Mouse (Mus musculus): ENCODE measurements at regions not wholly inside any gene's neighbourhood (a gene's known extent, or its start where the extent isn't known, plus 50 kb on each side); places are given as distances from the start of the nearest gene placed in this dataset.

GRCm38 (mm10) chr2:50853538-50854244, 295.2 kb downstream of the Rnd3 start:
- Histone ChIP-seq H3K4me1 (peaks cover 4% of the 10 kb centered on the region; the same call in 1 of the 2 replicates), H3K9ac (no peak overlapping the region), H3K36me3 (replicated peaks) (no peaks in the 10 kb centered on the region), H3K27me3 (no peaks in the 10 kb centered on the region), H3K4me3 (replicated peaks) (no peak overlapping the region), H3K27ac (no peak overlapping the region), H3K9me3 (no peaks in the 10 kb centered on the region), H3K4me2 (no peak overlapping the region)
- no peak for ATAC-seq (ENCODE audit: low FRiP score)
- WGBS, result 83% methylated on average over 8 of the region's 8 CpGs

GRCm38 (mm10) chr2:50852413-50852919, 296.4 kb downstream of the Rnd3 start:
- WGBS, result 80% methylated on average over 2 of the region's 2 CpGs
- Histone ChIP-seq H3K9ac (no peak overlapping the region), H3K27me3 (no peaks in the 10 kb centered on the region), H3K27ac (no peak overlapping the region), H3K4me3 (replicated peaks) (no peak overlapping the region), H3K36me3 (replicated peaks) (no peaks in the 10 kb centered on the region), H3K4me1 (peaks cover 4% of the 10 kb centered on the region; the same call in 1 of the 2 replicates), H3K4me2 (no peak overlapping the region), H3K9me3 (no peaks in the 10 kb centered on the region)
- ATAC-seq (ENCODE audit: low FRiP score), result no peak

DNA sequence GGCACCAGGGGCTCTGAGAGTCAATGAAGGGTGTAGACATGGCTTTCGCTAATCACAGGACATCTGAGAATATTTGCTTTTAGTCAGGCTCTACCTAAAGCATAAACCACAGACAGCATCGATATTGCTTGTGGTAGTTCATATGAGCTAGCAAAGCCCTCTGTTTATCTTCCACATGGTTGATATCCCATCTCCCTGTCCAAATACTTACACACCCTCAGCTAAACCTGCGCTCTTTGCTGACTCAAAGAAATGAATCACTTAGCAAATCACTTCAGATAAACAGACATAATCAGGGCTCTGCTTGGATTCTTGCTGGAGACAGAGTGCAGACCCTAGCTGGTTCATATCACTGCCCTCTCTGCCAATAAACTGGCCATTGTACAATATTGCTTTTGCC, 298.8 kb downstream of the Rnd3 start:
- no peaks in the 10 kb centered on the region for H3K27me3 ChIP-seq
- no peak overlapping the region for H3K27ac ChIP-seq
- no peaks in the 10 kb centered on the region for H3K36me3 ChIP-seq (replicated peaks)
- no peaks in the 10 kb centered on the region for H3K9me3 ChIP-seq
- no peak overlapping the region for H3K4me2 ChIP-seq
- H3K9ac ChIP-seq, result no peak overlapping the region
- no peak overlapping the region for H3K4me3 ChIP-seq (replicated peaks)
- H3K4me1 ChIP-seq, result 0 out of 2 replicates have a peak, but pooled peaks cover under 1% of the 10 kb centered on the region
- ATAC-seq (ENCODE audit: low FRiP score), result no peak
- WGBS, result 96% methylated on average over 3 of the region's 3 CpGs

DNA sequence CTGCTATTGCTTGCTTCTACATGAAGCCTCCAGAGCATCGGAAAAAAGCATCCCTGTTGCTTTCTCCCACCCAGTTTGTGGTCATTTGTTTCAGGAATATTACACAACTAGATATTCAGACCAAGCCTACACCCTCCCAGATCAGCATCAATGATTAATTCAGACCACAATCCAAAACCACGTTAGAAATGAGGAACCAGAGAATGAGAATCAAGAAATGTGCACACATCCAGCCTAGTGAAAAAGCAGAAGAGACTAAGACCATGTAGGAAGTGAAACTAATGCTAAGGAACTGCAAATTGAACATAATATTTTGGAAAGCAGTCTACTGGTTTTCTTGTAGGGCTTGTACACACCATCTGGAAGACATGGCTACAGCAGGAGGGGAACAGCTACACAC, 307.0 kb downstream of the Rnd3 start:
- Histone ChIP-seq H3K9ac (no peak overlapping the region), H3K27me3 (no peaks in the 10 kb centered on the region), H3K4me2 (no peak overlapping the region), H3K9me3 (no peaks in the 10 kb centered on the region), H3K36me3 (replicated peaks) (no peaks in the 10 kb centered on the region), H3K27ac (no peak overlapping the region), H3K4me3 (replicated peaks) (no peak overlapping the region), H3K4me1 (no peaks in the 10 kb centered on the region)
- WGBS, result 88% methylated on average over 2 of the region's 2 CpGs
- ATAC-seq (ENCODE audit: low FRiP score), result no peak

DNA sequence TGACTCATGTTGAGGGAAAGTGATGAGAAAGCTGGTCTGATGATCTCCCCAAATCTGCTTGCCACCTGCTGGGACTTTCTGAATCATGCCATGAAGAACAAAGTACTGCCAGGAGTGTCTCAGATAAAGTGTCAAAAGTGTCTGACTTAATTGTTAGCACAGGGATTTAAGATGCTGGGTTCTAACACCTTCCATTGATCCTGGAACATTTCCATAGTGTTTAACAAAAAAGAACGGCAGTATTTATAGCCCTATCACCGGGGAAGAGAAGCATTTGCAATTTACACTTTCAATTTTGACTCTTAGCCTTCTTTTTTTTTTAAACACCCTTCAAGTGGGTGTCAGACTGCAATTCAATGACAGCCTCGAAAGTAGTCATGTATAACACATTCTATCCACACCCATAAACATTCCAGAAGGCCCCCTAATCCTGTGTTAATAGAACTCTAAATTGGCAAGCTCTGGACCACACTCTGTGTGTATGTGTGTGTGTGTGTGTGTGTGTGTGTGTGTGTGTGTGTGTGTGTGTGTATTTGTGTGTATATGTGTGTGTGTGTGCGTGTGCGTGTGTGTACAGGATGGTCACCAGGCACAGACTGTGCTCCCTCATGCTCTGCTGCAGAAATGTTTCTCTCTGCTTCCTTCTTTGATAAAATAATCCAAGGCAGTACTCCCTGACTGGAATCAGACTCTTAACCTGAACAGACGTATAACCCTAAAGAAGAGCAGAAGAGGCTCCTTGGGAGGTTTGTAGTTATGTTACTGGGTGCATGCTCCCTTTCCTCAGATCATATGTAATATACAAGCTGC, 313.2 kb downstream of the Rnd3 start:
- Histone ChIP-seq H3K27ac (no peak overlapping the region), H3K9me3 (no peaks in the 10 kb centered on the region), H3K36me3 (replicated peaks) (no peaks in the 10 kb centered on the region), H3K4me3 (replicated peaks) (no peak overlapping the region), H3K4me1 (peaks cover 4% of the 10 kb centered on the region), H3K27me3 (no peaks in the 10 kb centered on the region), H3K4me2 (no peak overlapping the region), H3K9ac (no peak overlapping the region)
- WGBS, result 62% methylated on average over 6 of the region's 6 CpGs
- ATAC-seq (ENCODE audit: low FRiP score), result no peak

GRCm38 (mm10) chr2:50833791-50834190, 315.1 kb downstream of the Rnd3 start:
- no peak overlapping the region for H3K4me2 ChIP-seq
- peaks cover 4% of the 10 kb centered on the region for H3K4me1 ChIP-seq
- no peaks in the 10 kb centered on the region for H3K36me3 ChIP-seq (replicated peaks)
- H3K4me3 ChIP-seq (replicated peaks), result no peak overlapping the region
- no peak for ATAC-seq (ENCODE audit: low FRiP score)
- no peaks in the 10 kb centered on the region for H3K27me3 ChIP-seq
- no peaks in the 10 kb centered on the region for H3K9me3 ChIP-seq
- WGBS, result 97% methylated on average over 5 of the region's 5 CpGs
- H3K9ac ChIP-seq, result no peak overlapping the region
- H3K27ac ChIP-seq, result no peak overlapping the region

GRCm38 (mm10) chr2:50832471-50832870, 316.4 kb downstream of the Rnd3 start:
- WGBS, result 42% methylated on average over 4 of the region's 4 CpGs

GRCm38 (mm10) chr2:50830056-50830720, 318.7 kb downstream of the Rnd3 start:
- Histone ChIP-seq H3K27ac (no peak overlapping the region), H3K27me3 (no peaks in the 10 kb centered on the region), H3K4me2 (no peak overlapping the region), H3K4me3 (replicated peaks) (no peak overlapping the region), H3K9me3 (no peaks in the 10 kb centered on the region), H3K4me1 (peaks cover 4% of the 10 kb centered on the region), H3K36me3 (replicated peaks) (no peaks in the 10 kb centered on the region), H3K9ac (no peak overlapping the region)
- 80% methylated on average over 5 of the region's 5 CpGs for WGBS
- ATAC-seq (ENCODE audit: low FRiP score), result no peak

More at GRCm38 (mm10) chr2:50832471-50832870, 316.4 kb downstream of the Rnd3 start:
- no peaks in the 10 kb centered on the region for H3K9me3 ChIP-seq
- H3K4me1 ChIP-seq, result peaks cover 4% of the 10 kb centered on the region
- ATAC-seq (ENCODE audit: low FRiP score), result no peak
- H3K4me2 ChIP-seq, result no peak overlapping the region
- H3K27ac ChIP-seq, result no peak overlapping the region
- no peaks in the 10 kb centered on the region for H3K27me3 ChIP-seq
- H3K36me3 ChIP-seq (replicated peaks), result no peaks in the 10 kb centered on the region
- H3K9ac ChIP-seq, result no peak overlapping the region
- no peak overlapping the region for H3K4me3 ChIP-seq (replicated peaks)

GRCm38 (mm10) chr2:50827097-50827496, 321.8 kb downstream of the Rnd3 start:
- no peak overlapping the region for H3K27ac ChIP-seq
- H3K4me2 ChIP-seq, result no peak overlapping the region
- H3K27me3 ChIP-seq, result no peaks in the 10 kb centered on the region
- no peaks in the 10 kb centered on the region for H3K4me1 ChIP-seq
- H3K36me3 ChIP-seq (replicated peaks), result no peaks in the 10 kb centered on the region
- 80% methylated on average over 5 of the region's 5 CpGs for WGBS
- H3K9ac ChIP-seq, result no peak overlapping the region
- H3K9me3 ChIP-seq, result no peaks in the 10 kb centered on the region
- no peak overlapping the region for H3K4me3 ChIP-seq (replicated peaks)
- no peak for ATAC-seq (ENCODE audit: low FRiP score)

- H3K4me3 ChIP-seq (replicated peaks), result no peak overlapping the region
- no peaks in the 10 kb centered on the region for H3K4me1 ChIP-seq
- no peaks in the 10 kb centered on the region for H3K27me3 ChIP-seq
- ATAC-seq (ENCODE audit: low FRiP score), result no peak
- H3K9ac ChIP-seq, result no peak overlapping the region
- 89% methylated on average over 3 of the region's 3 CpGs for WGBS
- H3K4me2 ChIP-seq, result no peak overlapping the region
- no peaks in the 10 kb centered on the region for H3K9me3 ChIP-seq
- no peak overlapping the region for H3K27ac ChIP-seq
- no peaks in the 10 kb centered on the region for H3K36me3 ChIP-seq (replicated peaks)
Measured at GRCm38 (mm10) chr2:50826537-50826936, 322.4 kb downstream of the Rnd3 start.

DNA sequence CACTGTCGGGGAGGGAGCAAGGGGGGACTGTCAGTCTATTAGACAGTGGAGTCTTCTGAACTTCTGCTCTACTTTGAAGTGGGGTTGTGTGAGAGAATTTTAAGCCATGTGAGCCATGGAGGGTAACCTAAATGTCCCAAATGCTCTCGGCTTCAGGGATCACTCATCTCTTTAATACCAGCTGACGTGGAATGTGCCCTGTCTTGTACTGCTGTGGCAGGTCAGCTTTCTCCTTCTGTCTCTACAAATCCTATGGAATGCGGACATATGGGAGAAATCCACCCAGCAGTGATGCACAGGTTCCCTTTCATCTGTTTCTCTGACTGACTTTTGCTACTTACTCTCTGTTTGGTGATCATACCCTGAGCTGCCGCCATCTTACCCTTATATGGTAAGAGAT, 323.3 kb downstream of the Rnd3 start:
- Histone ChIP-seq H3K36me3 (replicated peaks) (no peaks in the 10 kb centered on the region), H3K27ac (no peak overlapping the region), H3K9ac (no peak overlapping the region), H3K27me3 (no peaks in the 10 kb centered on the region), H3K4me3 (replicated peaks) (no peak overlapping the region), H3K4me1 (no peaks in the 10 kb centered on the region), H3K4me2 (no peak overlapping the region), H3K9me3 (no peaks in the 10 kb centered on the region)
- 90% methylated on average over 5 of the region's 5 CpGs for WGBS
- no peak for ATAC-seq (ENCODE audit: low FRiP score)

- H3K9me3 ChIP-seq, result no peaks in the 10 kb centered on the region
- no peak for ATAC-seq (ENCODE audit: low FRiP score)
- no peaks in the 10 kb centered on the region for H3K4me1 ChIP-seq
- H3K9ac ChIP-seq, result no peak overlapping the region
- H3K4me2 ChIP-seq, result no peak overlapping the region
- no peak overlapping the region for H3K27ac ChIP-seq
- WGBS, result 86% methylated on average over 3 of the region's 3 CpGs
- H3K27me3 ChIP-seq, result no peaks in the 10 kb centered on the region
- no peak overlapping the region for H3K4me3 ChIP-seq (replicated peaks)
- H3K36me3 ChIP-seq (replicated peaks), result no peaks in the 10 kb centered on the region
Measured at GRCm38 (mm10) chr2:50824782-50825181, 324.1 kb downstream of the Rnd3 start.
